Mouse (Mus musculus): Measurements from ENCODE around the gene Ciita.
A peak's percentile ranks its signal among the peaks of the same experiment; 100 is the strongest.

Gene Ciita

DNA sequence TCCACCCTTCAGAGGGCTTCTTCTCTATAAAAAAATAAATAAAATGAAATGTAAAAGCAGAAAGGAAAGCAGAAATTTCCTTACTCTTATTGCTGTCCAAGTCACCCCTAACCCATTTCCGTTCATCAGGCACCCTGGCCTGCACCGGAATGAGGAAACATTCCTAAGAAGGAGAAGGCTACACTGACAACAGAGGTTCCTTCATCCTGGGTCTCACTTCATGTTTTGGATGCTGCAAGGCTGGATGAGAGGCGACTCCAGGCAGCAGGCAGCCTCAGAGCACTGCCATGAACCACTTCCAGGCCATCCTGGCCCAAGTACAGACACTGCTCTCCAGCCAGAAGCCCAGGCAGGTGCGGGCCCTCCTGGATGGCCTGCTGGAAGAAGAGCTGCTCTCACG is at the start of gene Ciita:
Gene Ciita, plus strand, starts transcription at position 203 of the 400 bp plus-strand sequence.
- DNase-seq (ENCODE audit: low spot score in 2 of 2): no peak

DNA sequence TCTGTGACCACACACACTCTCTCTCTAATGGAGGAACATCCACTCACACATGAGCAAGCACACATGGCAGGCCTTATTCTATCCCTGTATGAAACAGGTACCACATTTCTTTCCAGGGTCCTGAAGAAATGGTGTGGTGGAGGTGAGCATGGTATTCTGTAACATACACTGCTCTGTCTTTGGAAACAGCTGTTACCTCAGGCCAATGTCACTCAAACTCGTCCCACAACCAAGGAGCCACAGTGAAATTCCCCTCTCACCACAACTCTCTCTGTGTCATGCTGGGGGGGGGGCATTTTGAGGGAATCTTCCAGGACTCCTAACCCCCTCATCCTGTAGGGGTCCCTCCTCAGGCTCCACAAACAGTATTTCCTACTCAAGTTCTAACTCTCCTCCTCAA is 47.9 kb upstream of the Ciita start:
- DNase-seq (ENCODE audit: low spot score in 2 of 2): no peak

DNA sequence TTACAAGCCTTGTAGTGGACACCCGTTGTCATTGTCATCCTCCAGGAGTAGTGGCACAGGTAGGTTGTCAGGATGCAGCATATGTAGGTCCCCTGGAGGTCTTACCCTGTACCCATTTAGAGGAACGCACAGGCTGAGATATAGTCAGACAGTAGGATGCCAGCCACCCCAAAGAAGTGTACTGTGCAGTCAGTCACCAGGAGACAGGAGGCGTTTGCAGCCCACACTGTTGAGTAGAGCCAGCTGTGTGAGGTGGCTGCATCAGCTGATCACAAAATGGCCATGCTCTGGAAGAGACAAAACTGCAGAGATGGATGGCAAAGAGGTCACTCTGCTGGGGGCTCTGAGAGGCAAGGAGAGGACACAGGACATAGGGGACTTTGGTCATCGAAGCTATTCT is 47.5 kb upstream of the Ciita start:
- DNase-seq (ENCODE audit: low spot score in 2 of 2): no peak

DNA sequence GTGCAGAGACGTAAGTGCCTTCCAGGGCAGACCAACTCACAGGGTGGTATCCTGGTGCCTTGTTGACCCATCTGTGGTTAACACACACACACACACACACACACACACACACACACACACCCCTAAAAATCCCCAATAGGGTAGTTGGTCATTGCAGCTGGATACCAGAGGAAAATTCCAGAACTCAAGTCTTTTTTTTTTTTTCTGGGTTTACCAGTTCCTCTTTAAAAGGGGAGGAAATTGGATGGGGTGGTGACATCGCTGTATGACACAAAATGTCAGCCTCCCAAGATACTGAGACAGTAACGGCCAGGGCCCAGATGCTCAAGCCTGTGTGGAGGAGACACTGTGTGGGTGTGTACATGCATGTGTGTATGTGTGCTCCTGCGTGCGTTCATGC is 46.5 kb upstream of the Ciita start:
- DNase-seq (ENCODE audit: low spot score in 2 of 2): no peak

DNA sequence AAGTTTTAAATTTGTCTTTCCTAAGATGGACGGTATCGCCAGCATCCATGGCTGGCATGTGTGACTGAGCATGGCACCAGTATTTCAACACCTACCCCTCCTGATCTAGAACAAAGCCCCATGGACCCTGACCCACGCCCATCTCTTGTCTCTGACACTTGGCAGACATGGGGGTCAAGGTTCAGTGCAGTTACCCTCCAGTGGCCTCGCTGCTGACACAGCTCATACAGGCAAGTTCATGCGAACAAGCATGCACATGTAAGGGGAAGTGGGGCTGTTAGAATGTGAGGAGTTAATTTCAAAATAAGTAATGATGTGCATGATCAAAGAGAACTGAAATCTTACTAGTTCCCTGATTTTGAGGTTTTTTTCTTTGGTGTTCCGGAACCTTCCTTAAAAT is 43.7 kb upstream of the Ciita start:
- DNase-seq (ENCODE audit: low spot score in 2 of 2): no peak

DNA sequence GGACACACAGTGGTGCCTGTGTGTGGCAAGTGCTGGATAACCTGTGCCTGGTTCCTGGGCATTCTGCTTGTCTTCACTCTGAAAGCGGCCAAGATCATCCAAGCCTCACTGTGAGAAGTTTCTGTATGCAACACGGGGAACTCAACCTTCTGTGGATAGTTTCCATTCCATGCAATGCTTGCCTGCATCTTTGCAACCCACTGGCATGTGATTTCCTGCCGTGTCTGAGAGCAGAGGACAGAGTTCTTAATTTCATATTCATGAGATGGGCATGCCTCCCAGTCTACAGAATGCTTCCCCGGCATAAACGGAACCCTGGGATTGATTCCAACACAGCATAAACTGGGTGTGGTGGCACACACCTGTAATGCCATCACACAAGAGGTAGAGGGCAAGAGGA is 41.8 kb upstream of the Ciita start:
- DNase-seq (ENCODE audit: low spot score in 2 of 2): no peak

DNA sequence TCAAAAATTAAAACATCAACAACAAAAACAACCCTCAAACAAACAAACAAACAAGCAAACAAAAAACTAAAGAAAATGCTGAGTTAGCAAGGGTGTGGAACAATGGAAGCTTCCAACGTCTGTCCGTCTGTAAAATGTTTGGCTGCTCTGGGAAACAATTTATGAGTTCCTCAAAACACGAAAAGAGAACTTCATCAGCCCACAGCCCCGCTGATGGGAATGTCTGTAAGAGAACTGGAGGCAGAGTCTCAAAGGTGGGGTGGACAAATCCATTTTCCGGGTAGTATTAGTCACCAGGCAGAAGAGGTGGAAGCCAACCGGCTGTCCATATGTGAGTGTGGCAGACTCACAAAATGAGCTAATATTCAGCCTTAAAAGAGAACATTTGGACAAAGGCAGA is 38.5 kb upstream of the Ciita start:
- no peak for DNase-seq (ENCODE audit: low spot score in 2 of 2)

DNA sequence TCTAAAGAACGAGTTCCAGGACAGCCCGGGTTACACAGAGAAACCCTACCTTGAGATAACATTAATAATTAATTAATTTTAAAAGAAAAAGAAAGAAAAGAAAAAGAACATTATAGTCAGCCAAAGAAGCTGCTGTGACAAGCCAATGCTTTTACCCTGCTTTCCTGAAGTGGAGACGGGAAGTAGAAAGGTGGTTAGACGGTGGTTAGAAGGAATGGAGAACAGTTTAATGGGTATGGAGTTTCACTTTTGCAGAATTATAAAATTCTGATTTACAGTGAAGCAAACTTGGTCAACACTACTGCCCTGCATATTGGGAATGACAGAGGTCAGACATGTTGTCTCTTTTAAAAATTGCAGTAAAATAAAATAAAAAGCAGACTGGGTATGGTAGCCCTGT is 38.1 kb upstream of the Ciita start:
- no peak for DNase-seq (ENCODE audit: low spot score in 2 of 2)

DNA sequence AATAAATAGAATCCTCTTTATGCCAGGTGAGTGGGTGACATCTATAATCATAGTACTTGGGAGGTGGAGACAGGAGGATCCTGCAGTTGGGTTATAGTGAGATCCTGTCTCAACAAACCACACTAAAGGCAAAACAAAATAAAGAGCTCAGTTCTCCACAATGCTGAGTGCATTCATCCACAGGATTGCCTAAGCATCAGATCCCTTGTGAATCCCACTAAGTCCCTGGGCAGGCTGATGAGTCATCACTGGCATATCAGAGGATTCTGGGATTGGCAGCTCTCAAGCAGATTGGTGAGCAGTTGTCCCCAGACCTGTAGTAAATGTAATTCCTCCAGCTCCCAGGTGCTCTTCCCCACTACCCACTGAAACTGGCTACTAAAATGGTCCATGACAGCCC is 36.1 kb upstream of the Ciita start:
- DNase-seq (ENCODE audit: low spot score in 2 of 2): no peak

DNA sequence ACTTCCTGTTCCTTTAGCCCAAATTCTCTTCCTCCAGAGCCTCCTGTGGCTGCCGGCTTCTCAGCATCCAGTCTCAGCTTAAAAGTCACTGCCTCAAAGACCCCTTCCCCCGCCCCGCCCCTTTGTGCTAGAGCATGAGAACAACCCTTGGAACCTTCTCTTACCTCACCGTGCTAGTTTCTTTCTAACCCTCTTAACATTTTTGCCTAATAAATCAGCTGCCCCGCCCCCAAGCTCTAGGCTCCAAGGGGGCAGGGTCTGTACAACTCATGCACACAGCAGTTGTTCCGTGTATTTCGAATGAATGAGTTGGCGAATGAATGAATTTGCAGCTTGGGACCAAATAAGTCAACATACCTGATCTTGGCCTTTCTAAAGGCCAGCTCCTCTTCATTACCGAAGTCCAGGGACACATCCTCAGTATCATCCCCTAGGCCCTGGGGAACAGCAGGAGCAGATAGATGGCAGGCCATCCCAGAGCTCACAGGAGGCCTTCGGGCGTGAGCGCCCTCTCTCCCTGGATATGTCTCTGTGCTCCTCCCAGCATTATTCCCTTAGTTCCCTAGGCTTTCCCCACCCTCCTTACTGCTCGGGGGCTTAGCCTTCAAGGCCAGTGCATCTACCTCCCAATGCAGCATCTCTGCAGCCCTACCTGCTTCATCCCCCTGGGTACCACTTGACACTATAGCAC is 33.1 kb upstream of the Ciita start:
- no peak for DNase-seq (ENCODE audit: low spot score in 2 of 2)

DNA sequence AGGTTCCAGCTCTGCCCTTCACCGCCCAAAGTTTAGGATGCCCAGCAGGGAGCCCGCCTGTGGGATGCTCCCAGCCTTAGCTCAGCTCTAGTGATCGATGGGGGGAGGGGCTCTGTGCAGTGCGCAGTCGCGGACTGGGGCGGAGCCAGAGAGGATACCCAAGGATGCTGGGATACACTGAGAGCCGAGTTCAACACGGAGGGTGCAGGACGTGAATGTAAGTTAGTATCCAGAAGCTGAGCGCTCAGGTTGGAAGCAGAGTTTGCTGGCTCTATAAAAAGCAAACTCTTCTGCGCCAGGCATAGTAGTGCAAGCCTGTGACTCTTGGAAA is 32.6 kb upstream of the Ciita start, which contains the start of gene Tvp23a:
Gene Tvp23a, minus strand, starts transcription at position 99 of the 331 bp plus-strand sequence.
- DNase-seq (ENCODE audit: low spot score in 2 of 2): peak in 1 of 2 experiments; percentile 36

DNA sequence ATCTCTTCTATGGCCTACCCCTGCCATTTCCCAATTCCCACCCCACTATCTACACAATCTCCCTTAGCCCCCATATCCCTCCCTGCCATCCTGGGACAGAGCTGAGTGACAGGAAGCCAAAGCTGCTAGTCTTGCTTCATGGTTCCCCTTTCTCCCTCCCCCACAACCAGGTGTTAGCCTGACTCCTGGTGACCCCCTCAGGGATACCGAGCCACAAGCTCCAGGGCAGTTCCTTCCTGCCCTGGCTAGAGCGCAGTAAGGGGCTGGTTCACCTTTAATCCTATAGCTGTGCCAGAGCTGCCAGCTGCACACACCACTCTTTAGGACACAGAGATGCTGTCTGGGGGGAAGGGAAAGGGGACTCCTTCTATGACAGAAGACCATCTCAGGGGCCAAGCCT is 32.1 kb upstream of the Ciita start:
- no peak for DNase-seq (ENCODE audit: low spot score in 2 of 2)

DNA sequence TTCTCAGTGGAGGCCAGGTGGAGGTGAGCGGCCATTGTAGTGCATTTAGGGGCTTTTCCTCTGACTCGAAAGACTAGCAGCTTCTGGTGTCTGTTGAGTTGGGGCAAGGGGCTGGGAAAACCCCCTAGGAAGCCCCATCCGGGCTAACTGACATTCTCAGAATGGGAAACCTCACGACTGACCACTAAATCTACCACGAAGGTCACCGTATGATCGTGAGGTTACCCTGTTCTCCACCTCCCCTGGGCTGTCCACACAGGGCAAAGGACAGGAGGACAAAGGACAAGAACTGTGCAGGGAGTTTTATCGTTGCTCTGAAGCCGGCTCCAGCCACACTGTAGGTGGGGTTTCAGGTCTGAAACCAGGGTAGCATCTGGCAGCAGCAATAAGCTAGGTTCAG is 30.9 kb upstream of the Ciita start:
- DNase-seq (ENCODE audit: low spot score in 2 of 2): no peak

DNA sequence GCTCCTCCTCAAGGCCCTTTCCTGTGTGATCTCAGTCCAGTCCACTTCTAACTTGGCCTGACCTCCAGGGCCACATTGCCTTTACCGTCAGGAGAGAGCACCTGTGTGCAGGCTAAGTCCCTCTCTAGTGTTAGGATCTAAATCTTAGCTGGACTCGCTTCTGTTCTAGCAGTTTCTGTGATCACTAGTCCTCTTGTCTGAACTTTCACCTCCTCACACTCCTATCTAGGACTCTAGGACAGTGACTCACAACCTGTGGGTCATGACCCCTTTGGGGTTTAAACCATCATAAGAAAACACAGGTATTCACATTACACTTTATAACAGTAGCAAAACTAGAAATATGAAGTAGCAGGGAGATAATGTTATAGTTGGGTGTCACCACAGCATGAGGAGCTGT is 28.0 kb upstream of the Ciita start:
- DNase-seq (ENCODE audit: low spot score in 2 of 2): no peak

DNA sequence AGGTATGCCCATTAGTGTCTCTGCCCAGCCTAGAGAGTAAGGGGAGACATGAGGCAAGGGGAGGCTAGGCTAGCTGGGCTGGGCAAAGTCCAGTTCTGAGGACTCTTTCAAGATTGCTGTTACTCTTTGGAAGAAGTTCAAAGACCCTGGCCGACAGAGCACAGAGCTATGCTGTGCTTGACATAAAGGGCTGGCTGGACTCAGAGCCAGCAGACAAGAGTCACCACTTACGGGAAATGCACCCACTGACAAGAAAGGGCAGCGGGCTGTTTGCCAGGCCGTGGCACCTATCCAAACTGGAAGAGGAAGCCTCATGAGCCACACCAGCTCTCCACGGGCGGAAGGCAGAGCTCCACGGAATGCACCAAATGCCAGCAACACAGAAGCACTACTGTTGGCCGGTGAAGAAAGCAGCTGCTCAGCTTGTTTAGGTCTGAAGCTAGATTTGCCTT is 27.4 kb upstream of the Ciita start:
- peak; percentile 28 to 55 for DNase-seq (ENCODE audit: low spot score in 2 of 2)

DNA sequence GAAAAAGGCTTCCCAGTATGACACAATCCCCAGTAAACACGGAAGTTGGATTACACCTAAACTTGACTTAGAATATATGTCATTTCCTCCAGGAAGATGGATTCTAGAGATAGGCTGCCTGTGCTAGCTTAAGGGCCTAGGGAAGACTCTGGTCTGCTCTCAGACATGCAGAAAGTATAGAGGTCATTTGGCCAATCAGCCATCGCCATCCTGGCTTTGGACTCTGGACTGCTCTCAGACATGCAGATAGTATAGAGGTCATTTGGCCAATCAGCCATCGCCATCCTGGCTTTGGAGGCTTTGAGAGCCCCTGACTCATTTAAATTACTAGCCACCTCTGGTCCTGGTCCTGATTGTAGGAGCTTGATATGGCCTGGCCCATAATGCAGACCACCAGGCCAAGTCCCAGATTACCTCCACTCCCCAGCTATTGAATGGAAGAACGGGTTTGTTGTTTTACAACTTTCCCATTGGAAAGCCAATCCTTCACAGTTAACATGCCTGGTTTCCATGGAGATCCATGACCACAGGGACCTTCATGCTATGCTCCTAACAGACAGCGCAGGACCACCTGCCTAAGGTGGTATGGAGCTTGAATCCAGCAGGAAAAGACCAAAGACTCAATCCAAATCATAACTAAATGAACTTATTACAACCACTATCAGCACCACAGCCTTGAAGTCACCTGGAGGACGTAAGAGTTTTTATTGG is 25.8 kb upstream of the Ciita start:
- no peak for DNase-seq (ENCODE audit: low spot score in 2 of 2)

DNA sequence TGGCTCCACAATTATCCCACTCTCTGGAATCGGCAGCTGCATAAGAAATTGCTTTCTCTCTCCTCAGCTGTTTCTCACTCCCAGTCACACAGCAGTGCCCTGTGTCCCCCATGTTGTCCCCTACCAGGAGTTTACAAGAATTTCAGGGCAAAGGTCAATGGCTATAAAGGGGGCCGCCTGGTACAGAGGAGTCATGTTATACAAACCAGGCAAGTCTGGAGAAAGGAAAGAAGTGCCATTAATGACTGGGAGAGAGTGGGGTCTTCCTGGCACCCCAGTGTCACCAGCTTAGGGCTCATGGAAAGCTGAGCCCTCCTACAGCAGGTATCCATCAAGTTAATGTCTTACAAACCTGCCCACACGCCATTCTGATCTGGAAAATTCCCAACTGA is 25.3 kb upstream of the Ciita start:
- DNase-seq (ENCODE audit: low spot score in 2 of 2): no peak

DNA sequence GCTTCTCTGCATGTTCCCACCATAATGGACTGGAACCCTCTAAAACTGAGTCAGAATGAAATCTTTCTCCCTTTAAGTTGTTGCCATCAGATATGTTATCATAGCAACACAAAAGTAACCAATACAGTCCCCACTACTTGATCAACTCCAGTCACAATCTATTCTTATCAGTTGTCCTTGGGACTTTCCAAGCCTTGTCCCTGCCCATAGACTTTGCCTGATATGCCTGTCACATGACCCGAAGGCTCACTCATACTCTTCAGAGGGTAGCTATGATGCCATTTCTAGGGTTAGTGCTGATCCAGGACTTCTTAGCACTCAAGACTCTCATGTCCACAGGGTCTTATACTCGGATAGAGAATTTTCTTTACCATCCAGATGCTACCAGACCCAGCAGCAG is 19.7 kb upstream of the Ciita start:
- DNase-seq (ENCODE audit: low spot score in 2 of 2): no peak

DNA sequence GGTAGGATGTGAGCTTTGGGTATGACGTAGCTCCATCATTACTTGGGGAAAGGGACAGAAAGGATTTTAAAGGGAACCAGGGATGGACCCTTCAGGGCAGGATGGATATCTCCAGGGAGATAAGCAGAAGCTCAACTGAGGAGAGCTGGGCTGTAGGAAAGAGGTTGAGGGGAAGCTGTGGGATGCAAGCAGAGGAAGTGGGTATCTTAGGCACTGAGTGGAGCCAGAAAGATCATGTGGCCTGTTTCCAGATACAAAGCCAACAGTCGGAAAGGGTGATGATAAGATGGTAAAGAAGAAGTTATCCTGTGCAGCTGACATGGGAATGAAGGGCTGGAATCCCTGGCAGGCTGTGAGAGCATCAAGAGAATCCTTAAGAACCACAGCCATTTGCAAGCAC is 18.7 kb upstream of the Ciita start:
- DNase-seq (ENCODE audit: low spot score in 2 of 2): no peak

DNA sequence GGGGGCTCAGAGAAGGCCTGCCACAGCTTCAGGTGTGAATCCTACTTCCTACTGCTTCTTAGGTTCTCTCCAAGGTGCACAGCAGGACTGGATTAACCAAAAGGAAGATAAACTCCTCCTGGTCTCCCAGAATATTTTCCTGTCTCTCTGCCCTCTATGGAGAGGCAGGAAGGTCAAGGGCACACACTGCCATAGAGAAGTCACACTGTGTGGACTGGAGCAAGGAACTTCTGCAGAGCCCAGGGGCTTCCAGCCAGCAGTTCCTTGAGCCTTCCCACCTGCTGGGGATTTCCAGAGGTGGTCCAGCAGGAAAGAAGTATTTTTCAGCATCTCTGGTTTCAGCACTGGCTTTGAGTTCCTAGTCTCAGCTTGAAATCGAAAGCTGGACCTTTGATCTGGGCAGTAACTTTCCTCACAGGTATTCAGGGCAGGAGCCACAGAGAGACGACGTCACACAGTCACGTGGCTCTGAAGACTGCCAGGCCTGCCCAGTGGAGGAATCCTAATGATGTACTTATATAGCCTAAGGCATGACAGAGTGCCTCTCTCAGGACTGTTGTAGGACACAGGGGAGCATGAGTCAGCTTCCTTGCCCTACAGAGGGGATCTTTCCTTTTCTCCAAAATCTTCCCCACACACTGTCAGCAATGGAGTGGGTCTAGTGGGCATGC is 14.7 kb upstream of the Ciita start:
- DNase-seq (ENCODE audit: low spot score in 2 of 2): no peak

DNA sequence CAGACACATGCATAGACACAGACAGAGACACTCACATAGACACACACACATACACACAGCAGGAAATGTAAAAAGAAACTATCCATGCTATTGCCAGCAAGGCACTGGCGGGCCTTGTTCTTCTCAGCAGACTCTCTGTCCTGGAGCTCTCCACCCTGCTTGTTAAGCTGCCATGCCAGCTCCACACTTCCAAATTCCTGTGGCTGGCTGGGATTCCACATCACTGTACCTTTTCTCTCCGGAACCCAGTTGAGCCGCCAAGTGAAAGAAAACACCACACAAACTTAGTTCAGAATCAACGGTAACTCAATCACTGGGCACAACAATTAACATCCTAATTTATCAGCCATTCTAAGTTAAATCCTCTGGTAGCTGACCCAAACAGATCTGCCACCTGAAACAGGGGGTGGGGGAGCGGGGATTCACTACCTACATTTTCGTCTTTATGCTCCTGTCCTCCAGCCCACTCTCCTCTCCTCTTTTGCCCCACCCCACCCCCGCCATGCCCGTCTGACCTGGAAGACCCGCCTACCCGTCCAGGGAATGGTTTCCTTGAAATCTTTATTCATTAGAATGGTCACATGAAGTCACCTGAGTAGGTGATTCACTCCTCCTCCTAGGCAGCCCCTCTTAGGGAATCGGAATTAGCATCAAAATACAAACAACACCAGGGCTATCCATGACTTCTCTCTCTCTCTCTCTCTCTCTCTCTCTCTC is 12.3 kb upstream of the Ciita start:
- DNase-seq (ENCODE audit: low spot score in 2 of 2): no peak

DNA sequence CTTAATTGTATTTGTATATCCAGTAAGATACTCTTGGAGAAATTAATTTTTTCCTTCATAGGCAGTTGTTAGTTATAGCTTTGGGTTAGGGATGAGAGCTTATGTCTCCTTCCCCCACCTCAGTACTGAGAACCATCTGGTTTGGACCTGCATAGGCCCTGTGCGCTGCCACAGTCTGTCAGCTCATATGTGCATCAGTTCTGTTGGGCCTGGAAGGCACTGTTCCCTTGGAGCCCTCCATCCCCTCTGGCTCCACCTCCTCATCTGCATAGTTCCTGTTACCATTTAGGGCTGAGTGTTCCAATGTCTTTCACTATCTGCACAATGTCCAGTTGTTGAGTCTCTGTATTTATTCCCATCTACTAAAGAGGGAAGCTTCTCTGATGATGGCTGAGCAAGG is 11.7 kb upstream of the Ciita start:
- DNase-seq (ENCODE audit: low spot score in 2 of 2): no peak

DNA sequence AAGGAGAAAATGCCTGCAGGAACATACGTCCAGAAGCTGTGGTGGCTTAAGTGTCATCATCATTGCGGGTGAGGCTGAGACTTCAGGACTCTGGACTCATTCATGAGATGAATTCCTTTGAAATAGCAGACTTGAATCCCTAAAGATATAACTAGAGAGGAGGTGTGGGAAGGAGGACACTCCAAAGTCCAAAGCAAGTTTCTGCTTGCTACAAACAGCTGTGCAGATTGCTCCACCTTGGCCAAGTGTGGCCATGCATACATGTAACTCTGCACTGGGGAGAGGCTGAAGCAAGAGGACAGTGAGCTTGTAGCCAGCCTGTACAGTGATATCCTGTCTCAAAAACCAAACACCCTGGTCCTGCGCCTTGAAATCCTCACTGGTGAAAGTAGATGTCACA is 7.9 kb upstream of the Ciita start:
- DNase-seq (ENCODE audit: low spot score in 2 of 2): no peak

All from urinary bladder, postnatal 36 days (tissue).